Mouse (Mus musculus) cortical plate, adult 2 months (tissue): ENCODE data around the gene Efnb2. TPM values are rescaled to one million over a fixed set of nuclear protein-coding genes. Genes with fewer than 3 reads are reported as not detected.

ENCODE experiments used
- H3K27ac ChIP-seq: fragments of 200-500 bp; 2 replicates; pipeline ENCODE4 v1.5.1; 2012; ENCODE audit warnings: low read length, control low read depth, inconsistent platforms; ENCODE audit not compliant: insufficient read depth
- H3K4me1 ChIP-seq: fragments of 200-500 bp; 2 replicates; pipeline ENCODE4 v1.6.1; 2011; ENCODE audit warnings: low read length; ENCODE audit not compliant: control insufficient read depth, insufficient read depth
- H3K4me3 ChIP-seq: fragments of 200-500 bp; 2 replicates; pipeline ENCODE4 v1.5.1; 2011; ENCODE audit warnings: mild to moderate bottlenecking, low read length, control low read depth; ENCODE audit not compliant: insufficient read depth
- CTCF ChIP-seq: fragments of 200-500 bp; IDR thresholded peaks from 2 replicates; pipeline ENCODE4 v1.5.1; 2011; ENCODE audit warnings: mild to moderate bottlenecking, control low read depth, low read length; ENCODE audit not compliant: insufficient read depth; ENCODE audit errors: extremely low read depth
- POLR2A ChIP-seq: fragments of 200-500 bp; IDR thresholded peaks from 2 replicates; pipeline ENCODE4 v1.6.1; 2011; ENCODE audit warnings: mild to moderate bottlenecking, low read length, control low read depth; ENCODE audit not compliant: insufficient read depth; ENCODE audit errors: extremely low read depth
- polyA plus RNA-seq: library from polyadenylated mRNA; depleted of rRNA; stranded (reverse); fragments of >200 nt; gene quantifications from 2 replicates; pipeline ENCODE4 v1.2.3, GENCODE M21; 2012

Efnb2 gene
- polyA plus RNA-seq, 1 experiment = 29.6 TPM

DNA sequence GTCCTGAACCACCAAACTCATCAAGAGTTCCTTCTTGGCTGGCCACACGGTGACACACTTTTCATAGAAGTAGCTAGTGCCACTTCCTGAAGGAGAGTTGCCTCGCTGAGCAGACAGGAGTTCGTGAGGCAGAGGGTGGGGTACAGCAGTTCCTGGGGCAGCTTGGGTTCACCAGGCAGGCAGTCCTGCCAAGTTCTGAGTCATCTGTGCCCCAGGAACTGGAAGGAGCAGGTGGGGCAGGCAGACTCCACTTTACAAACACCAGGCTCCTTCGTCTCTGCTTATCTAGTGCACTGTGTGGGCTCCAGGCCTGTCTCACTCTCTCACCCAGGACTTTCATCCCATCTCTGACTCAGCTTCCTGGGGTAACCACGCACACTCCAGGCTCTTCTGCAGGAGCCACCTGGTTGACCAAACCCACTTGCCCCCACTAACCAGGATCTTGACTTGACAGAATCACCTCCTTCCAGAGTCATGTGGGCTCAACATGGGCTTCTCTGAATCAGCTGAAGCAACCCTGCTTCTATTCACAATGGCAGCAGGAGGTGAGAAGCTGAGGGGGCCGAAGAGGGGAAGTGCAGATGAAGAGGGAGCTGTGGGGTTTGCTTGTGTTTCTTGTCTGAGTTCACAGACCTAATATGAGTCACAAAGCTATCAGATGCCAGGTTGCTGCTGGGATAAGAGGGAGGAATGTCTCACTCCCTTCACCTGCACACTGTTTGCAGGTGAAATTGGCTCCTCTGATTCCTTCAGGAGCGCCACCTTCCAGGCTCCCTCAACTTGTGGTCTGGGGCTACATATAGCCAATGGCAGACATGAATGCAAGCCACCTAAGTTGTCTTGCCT lies 58.2 kb downstream of the Efnb2 start:
- no peaks in the 10 kb centered on the region for H3K4me1 ChIP-seq
- no peak for TF ChIP-seq CTCF
- TF ChIP-seq POLR2A = no peak
- no peak overlapping the region for H3K27ac ChIP-seq
- H3K4me3 ChIP-seq = no peak overlapping the region

DNA sequence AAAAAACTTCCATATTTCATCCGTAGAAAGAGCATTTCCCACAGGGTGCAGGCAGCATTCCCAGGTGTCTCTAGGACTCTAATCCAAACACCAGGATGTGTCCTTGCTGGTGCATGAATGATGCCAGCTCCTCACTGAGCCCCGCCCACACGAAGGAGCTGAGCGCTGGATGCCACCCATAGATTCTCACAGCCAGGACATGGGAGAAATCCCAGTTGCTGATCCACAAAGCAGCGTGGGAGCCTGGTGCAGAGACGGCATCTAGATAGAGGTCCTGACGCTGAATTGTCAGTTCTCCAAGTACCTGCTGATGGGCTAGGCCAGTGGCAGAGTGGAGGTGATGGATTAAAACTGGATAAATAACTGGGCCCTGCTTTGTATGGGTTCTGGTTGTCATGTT lies 61.1 kb downstream of the Efnb2 start:
- H3K4me3 ChIP-seq = no peak overlapping the region
- no peaks in the 10 kb centered on the region for H3K4me1 ChIP-seq
- H3K27ac ChIP-seq = no peak overlapping the region
- TF ChIP-seq CTCF (no peak), POLR2A (no peak)

DNA sequence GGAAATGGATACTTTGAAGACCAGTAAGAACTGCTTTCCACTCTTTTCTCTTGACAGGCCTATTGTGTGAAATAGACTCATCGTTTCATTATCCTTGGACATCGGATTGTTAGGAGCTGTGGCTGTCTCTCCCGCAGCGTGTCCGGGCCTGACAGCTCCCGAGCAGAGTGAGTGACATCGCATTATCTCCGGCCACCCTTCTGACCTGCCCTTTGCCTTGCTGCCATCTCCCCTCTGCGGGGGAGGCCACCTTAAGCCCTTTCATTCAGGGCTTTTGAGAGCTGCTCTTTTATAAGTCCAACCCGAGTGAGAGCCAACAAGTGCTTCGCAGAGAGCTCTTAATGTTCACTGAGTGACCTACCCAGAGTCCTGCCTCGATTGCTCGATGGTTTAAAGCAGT lies 63.6 kb downstream of the Efnb2 start:
- TF ChIP-seq POLR2A (no peak), CTCF (no peak)
- no peak overlapping the region for H3K4me3 ChIP-seq
- H3K27ac ChIP-seq = no peak overlapping the region
- no peaks in the 10 kb centered on the region for H3K4me1 ChIP-seq

DNA sequence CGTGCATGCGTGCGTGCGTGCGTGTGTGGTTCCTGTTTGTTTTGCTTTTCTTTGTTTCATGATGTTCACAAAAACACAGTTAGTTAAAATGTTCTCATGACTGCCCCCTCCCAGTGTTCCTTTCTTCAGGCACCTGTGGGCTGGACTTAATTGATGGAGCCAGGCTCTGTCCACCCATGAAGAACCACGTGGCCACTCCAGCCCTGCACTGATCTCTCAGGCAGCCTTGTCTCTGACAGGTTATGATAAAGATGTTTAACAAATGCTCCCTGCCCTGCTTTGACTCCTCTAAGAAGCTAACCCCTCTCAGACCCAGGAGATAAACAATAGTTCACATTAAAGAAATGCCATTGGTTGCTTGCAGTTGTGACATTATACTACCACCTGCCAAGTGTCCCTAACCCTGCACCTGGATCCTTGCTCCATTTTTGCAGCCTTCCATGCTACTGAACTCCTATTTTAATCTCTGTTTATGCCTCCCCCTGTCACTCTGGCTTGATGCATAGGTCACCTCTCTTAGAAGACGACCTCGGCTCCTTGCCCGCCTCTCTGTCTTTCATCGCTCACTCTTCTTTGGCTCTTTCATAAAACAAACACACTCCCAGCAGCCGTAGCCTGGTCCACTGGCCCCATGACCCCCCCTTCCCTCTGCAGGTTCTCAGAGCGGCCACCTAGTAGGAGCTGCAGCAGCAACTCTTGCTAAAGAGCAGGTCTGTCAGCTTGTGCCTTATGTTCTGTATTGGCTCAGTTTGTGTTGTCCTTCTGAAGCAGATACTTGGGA lies 65.0 kb downstream of the Efnb2 start:
- H3K4me3 ChIP-seq = no peak overlapping the region
- H3K27ac ChIP-seq = no peak overlapping the region
- no peak for TF ChIP-seq POLR2A
- no peak for TF ChIP-seq CTCF
- no peaks in the 10 kb centered on the region for H3K4me1 ChIP-seq

DNA sequence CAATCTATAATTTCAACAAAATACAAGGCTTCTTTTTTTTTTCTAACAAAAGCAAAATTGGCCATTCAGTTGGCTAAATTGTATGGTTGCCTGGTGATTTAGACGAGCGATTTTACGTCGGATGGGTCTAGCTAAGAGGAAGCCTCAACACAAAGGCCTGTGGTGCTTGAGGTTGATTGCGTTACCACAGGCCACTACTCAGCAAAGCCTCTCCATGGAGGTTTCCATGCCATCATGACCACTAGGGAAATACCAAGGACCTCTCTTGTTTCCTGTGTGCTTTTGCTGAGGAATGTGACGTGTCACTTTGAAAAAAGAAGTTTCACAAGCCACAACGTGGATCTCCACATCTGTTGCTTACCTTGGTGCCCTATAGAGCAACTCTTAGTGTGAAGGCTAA lies 67.2 kb downstream of the Efnb2 start:
- no peak for TF ChIP-seq CTCF
- no peak overlapping the region for H3K27ac ChIP-seq
- no peak overlapping the region for H3K4me3 ChIP-seq
- H3K4me1 ChIP-seq = no peaks in the 10 kb centered on the region

DNA sequence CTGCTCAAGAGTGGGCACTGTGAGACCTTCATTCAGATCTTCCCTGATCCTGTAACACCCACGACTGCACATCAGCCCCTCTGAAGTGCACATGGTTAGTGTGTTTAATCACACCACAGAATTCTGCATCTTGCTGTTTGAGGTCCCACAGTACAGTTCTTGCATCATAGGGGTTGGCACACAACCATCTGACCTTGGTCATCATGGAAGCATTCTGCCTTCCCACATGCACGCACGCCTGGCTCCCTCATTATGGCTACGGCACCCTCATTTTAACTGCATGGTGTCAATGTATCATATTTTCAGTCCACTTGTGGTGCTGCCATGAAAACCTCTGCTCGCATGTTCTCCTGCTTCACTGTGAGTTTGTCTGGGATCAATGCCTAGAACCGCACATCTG lies 67.7 kb downstream of the Efnb2 start:
- Histone ChIP-seq H3K27ac (no peak overlapping the region), H3K4me3 (no peak overlapping the region), H3K4me1 (no peaks in the 10 kb centered on the region)
- no peak for TF ChIP-seq CTCF
- no peak for TF ChIP-seq POLR2A

DNA sequence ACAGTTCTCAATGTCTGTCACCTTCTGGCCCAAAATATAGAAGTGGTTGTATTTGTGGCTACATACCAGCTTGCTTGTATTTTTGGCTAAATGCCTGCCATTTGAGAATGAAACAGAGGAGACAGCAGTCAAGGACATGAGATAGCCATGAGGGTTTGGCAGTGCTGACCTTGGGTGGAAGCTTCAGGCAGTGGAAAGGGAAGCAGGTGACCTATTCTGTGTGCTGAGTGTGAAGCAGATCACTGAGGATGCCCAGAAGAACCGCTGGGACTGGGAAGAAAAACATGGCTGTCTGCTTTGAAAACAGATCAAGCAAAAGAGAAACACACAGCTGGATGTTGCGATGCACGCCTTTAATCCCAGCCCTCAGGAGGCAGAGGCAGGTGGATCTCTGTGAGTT lies 68.7 kb downstream of the Efnb2 start:
- Histone ChIP-seq H3K4me3 (no peak overlapping the region), H3K27ac (no peak overlapping the region), H3K4me1 (no peaks in the 10 kb centered on the region)
- TF ChIP-seq POLR2A (no peak), CTCF (no peak)

DNA sequence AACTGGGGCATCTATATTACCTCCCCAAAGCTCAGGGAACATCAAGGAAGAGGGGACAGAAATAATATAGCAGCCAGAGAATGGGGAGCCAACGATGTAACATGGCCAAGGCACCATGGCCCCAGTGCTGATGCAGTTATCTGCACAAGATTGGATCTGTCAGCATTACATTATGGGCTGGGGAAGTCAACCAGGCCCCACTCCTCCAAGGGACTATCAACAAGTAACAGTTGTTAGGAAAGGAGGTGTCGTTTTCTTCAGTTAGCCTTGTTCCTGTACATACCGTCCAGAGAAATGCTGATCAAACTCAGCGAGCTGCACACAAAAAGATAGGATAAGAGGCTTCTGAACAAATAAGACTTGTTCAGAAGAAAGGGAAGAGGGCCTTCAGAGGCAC lies 77.1 kb downstream of the Efnb2 start:
- TF ChIP-seq CTCF (no peak), POLR2A (no peak)
- Histone ChIP-seq H3K27ac (no peak overlapping the region), H3K4me3 (no peak overlapping the region), H3K4me1 (no peaks in the 10 kb centered on the region)

DNA sequence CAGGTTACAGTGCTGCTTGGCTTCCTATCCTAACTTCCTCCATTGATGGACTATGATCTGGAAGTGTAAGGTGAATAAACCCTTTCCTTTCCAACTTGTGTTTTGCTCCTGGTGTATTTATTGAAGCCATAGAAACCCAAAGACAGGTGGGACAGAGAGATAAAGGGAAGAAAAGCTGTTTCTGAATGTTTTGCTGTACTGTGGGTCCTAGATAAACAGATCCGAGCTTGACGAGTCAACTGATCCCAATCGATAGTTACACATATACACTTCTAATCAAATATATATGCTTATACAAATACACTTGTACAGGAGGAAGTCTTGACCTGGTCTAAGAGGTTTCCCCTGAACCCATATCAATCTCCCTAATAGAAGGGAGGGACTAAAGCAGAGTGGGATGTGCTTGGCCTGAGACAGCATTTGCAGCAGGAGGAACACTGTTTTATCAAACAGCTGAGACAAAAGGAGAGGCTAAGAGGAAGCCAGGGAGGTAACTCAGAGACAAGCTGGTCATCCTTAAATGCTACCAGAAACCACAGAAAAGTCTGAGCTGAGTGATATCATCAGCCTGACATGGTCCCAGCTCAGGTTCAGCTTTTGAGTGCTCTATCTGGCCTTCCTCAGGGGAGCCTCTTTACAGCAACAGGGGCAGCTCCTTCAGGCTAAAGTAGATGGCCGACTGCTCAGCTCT lies 77.6 kb downstream of the Efnb2 start:
- H3K27ac ChIP-seq = no peak overlapping the region

DNA sequence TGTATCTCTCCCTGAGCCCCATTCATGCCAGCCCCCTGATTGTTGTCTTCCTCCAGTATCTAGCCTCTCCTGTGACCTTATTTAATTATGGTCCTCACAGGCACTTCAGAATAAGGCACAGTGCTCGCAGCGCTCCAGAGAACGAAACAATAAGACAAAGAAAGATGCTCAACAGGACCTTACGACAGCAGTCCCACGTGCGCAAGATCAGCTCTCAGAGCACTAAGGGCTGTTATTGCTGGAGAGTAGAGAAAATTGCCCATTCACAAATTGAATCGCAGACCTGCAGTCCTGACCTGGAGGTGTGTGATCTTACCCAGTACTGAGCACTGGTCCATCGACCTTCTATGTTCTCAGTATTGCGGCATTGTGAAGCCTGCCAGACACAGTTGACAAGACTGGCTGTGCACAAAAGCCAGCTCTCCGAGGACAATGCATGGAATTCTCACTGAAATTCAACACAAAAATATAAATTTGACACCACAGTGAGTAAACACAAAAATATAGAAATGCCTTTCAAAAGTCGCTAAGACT lies 83.2 kb downstream of the Efnb2 start:
- no peaks in the 10 kb centered on the region for H3K4me1 ChIP-seq

More for the DNA sequence above, 77.6 kb downstream of the Efnb2 start:
- TF ChIP-seq POLR2A (no peak), CTCF (no peak)
- Histone ChIP-seq H3K4me3 (no peak overlapping the region), H3K4me1 (no peaks in the 10 kb centered on the region)

More for the DNA sequence above, 83.2 kb downstream of the Efnb2 start:
- H3K27ac ChIP-seq = no peak overlapping the region
- no peak for TF ChIP-seq CTCF
- TF ChIP-seq POLR2A = no peak
- no peak overlapping the region for H3K4me3 ChIP-seq
